Mouse (Mus musculus): ENCODE measurements around the gene Mesp2.
"Not testable (repeated sequence)": the region's sequence is repeated elsewhere in the genome, so short reads cannot be mapped to it uniquely, and the experiment has no call there.

Gene Mesp2

GRCm38 (mm10) chr7:79810611-79811506 is at the start of gene Mesp2:
Mesp2 (plus strand) TSS chr7:79810727.
- peak; percentile 73 for DNase-seq (ENCODE audit: low read depth, low spot score)

DNA sequence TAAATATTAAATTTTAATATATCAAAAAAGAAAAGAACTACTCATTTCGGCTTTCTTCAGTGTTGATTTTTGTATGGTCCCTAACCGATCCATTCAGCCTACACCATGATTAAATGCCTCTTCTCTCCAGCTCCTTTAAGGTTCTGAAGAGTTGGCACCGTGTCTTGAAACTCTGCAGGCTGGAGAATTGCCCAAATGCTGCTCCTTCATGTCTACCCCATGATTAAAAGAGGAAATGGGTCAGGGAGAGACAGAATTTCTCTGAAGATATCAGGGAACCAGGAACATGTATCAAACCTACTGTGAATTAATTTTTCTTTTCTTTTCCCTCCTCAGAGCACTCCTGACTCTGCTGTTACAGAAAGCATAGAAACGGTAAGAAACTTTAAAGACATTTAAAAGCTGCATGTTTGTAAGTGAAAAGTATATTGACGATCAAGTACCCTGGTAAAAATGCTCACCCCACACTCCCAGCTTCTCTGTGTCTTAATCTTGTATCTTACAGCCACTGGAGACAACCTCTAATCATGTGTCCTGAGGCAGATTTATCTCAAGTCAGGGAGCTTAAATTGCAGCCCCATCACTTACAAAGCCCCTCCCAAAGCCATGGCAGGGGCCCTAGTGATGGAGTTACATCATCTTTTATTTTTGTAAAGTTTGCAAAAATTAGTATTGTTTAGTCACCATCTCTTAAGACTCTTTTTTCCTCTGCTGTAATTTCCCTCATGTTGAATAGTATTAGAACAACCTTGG is 49.2 kb upstream of the Mesp2 start:
- DNase-seq (ENCODE audit: low read depth, low spot score), result no peak

GRCm38 (mm10) chr7:79762106-79762505 is 48.4 kb upstream of the Mesp2 start:
- no peak for DNase-seq (ENCODE audit: low read depth, low spot score)

DNA sequence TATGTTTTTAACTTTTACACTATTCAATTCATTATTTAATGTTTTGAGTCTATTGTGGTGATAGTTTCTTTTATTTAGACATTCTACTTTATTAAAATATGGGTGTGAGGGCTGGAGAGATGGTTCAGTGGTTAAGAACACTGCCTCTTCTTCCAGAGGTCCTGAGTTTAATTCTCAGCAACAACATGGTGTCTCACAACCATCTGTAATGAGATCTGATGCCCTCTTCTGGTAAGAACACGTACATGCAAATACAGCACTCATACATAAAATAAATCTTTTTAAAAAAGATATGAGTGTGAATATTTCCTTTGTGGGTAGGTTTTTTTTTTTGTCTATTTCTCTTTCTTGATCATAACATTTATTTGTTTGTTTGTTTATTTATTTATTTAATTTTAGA is 44.5 kb upstream of the Mesp2 start:
- DNase-seq (ENCODE audit: low read depth, low spot score), result no peak

DNA sequence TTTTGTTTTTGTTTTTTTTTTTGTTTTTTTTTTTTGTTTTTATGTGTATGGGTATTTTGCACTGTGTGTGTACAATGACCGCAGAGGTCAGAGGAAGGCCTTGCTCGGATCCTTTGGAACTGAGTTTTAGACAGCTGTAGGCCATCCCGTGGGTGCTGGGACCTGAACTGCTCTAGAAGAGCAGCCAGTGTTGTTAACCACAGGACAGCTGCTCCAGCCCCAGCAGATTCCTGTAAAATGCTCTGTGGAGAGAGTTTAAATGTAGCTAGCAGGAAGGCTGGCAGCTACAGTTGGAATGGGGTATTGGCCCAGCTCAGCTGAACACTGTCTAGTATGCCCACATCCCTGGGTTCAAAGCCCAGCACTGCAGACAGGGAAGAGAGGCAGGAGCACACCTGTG is 40.9 kb upstream of the Mesp2 start:
- no peak for DNase-seq (ENCODE audit: low read depth, low spot score)

DNA sequence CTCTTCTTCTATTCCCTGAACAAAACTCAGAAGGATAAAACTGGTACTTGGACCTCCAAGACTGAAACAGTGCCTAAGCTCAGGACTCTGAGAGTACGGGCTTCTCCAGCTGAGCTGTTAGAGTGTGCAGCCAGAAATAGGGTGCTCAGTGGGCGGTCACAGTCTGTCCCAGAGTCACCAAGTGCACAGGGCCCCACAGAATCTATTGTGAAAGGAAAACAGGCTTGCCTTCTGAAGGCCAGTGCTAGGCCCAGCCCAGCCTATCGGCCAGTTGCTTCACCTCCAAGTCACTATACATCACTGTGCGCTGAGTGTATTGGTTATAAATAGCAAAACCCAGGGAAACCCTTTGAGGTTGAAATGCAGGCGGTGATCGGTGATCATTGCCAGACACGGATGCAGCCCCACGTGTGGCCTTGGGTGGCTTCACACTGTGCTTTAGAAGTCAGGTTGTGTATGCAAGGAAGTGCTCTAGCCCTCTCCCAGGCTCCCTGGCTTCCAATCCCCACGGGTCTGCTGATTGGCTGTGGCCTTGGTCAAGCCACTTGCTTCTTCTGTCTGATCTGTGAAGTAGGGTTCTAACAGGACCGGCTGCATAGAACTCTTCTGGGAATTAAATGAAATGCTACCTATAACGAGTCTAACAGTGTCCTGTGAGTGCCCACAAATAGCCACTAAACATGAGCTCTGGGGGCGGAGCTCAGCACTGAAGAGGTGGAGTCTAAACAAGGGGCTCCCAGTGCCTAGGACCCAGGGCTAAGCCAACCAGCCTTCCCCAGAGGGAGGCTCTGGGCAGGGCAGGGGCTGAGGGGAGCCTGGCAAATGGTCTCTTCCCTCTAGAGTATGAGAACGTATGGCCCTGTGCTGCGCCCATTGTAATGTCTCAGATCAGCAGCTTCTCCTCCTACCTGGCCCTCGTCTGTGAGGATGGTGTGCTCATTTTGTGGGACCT is 38.7 kb upstream of the Mesp2 start:
- DNase-seq (ENCODE audit: low read depth, low spot score), result peak; percentile 67

DNA sequence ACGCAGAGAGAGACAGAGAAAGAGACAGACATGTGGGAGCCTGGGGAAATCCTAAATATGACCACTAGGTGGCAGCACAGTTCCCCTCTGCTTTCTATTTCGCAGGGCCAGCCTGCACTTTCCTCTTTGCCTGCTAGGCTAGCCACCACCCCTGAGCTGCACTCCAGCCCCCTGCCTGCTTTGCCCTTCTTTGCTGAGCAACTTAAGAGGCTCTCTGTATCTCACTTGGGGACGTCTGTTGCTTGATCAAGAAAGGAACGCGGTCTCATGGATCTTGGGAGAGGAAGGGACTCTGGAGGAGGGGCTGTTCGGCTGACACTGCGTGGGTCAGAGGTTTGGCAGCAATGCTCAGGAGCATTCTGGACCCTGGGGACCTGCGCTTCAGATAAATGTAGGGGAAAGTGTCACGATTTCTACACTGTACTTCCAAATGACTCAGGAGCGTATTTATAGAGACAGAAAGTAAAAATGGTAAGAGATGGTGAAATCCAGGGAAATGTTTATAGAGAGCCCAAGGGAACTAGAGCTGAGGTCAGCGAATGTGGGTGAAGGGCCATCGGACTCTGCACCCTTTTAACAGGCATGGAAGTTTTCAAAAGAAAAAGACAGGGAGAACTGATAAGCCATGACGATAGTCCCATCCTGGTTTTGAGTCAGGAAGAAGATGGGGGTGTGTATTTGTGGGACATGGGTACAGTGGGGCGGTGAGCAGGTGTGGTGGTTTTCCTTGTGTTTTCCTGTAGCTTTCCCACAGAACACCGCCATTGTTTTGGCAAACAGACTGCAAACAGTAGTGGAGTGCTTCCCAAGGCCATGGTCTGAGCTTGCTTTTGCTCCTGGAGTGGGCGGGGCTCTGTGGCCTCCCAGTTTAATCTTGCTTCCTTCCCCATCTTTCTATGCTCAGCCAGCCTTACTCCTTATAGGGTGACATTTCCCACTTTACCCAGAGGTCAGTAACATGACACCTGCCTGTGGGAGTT is 29.6 kb upstream of the Mesp2 start:
- peak; percentile 78 for DNase-seq (ENCODE audit: low read depth, low spot score)

DNA sequence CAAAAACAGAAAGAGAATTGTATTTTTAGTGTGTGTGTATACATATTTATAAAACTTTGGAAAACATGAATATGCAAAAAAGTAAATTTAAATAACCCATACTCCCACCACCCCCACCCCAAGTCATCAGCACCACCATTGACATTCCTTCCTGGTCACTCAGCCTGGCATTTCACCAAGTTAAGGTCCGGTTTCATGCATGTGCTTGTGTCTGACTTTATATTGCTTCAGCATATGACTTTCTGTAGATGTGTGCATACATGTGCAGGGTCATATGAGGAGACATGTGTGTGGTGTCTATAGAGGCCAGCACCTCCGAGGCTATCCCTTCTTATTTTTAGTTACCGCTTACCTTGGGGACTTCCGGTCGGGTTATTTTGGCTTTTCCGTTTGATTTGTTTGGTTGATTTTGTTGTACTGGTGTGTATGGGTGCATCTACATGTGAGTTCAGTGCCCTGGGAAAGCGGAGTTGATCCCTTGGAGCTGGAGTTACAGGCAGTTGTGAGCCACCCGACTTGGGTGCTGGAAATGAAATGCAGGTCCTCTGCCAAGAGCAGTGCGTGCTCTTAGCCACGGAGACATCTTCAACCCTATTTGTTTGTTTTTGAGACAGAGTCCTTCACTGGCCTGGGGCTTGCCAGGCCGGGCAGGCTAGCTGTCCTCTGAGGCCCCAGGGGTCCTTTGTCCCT is 28.6 kb upstream of the Mesp2 start:
- DNase-seq (ENCODE audit: low read depth, low spot score), result no peak

GRCm38 (mm10) chr7:79782516-79782855 is 28.0 kb upstream of the Mesp2 start:
- DNase-seq (ENCODE audit: low read depth, low spot score), result no peak

DNA sequence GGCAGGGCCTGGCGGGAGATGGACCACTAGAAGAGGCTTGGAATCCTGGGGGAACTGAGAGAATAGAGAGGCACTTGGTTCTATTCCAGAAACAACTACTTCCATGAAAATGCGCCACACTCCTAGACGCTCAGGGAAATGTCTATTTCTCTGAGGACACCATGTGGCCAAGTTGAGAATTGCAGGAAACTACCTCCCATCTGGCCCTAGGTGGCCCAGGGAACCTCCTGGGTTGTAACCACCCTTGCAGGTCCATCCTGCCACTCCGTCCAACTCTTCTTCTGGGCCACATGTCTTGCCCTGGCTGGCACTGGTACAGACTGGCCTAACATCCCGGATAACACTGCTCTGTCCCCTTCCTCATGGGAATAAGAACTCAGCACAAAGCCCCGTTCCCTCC is 24.2 kb upstream of the Mesp2 start:
- peak; percentile 81 for DNase-seq (ENCODE audit: low read depth, low spot score)

- DNase-seq (ENCODE audit: low read depth, low spot score), result not testable (repeated sequence)
Observed at GRCm38 (mm10) chr7:79789812-79790211, 20.7 kb upstream of the Mesp2 start.

- peak; percentile 60 for DNase-seq (ENCODE audit: low read depth, low spot score)
Observed at GRCm38 (mm10) chr7:79792635-79793421, 17.7 kb upstream of the Mesp2 start.

- DNase-seq (ENCODE audit: low read depth, low spot score), result no peak
Observed at GRCm38 (mm10) chr7:79793688-79794087, 16.8 kb upstream of the Mesp2 start, which contains the start of gene Mesp1. Mesp1 (minus strand) TSS chr7:79793788.

DNA sequence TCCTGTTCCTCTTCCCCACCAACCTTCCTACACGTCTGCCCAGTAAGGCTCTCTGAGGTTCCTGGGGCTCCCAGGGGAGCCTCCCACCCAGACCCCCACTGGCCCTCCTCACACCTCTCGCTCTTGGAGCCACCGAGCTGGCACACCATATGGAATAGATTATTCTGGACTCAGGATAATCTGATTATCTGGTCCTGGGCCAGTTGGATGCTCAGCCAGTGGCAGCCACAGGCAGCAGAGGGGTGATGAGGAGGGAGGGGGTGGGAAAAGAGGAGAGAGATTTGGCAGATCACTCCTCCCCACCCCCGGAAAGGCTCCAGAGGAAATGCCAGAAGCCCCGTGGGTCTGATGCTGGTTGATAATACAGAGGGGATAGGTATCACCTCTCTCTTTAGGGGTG is 11.9 kb upstream of the Mesp2 start:
- DNase-seq (ENCODE audit: low read depth, low spot score), result no peak

GRCm38 (mm10) chr7:79799048-79799447 is 11.5 kb upstream of the Mesp2 start:
- DNase-seq (ENCODE audit: low read depth, low spot score), result peak; percentile 75

- peak; percentile 71 for DNase-seq (ENCODE audit: low read depth, low spot score)
Observed at GRCm38 (mm10) chr7:79799506-79799905, 11.0 kb upstream of the Mesp2 start.

- no peak for DNase-seq (ENCODE audit: low read depth, low spot score)
Observed at GRCm38 (mm10) chr7:79800336-79800735, 10.2 kb upstream of the Mesp2 start.

- no peak for DNase-seq (ENCODE audit: low read depth, low spot score)
Observed at GRCm38 (mm10) chr7:79801391-79801790, 9.1 kb upstream of the Mesp2 start.

DNA sequence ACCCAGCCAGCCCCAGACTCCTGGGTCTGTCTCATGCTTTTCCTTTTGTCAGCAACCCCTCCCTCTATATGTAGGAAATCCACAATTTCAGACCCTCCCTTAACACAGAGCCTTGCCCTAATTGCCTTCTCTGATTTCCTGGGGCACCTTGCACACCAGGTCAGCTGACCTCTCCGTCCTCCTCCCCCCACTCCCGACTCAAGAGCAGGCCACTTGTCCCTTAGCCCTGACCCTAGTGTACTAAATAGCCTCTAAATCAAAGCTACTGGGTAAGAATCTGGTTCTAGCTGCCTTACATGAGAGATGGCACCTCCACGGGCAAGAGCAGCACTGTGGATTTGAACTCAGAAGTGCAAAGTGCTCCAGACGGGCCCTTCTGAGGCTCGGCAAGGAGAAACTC is 8.5 kb upstream of the Mesp2 start:
- DNase-seq (ENCODE audit: low read depth, low spot score), result no peak

Measured in ES-CJ7 (cell line).